Mouse (Mus musculus): ENCODE measurements around the gene Gm49395.

DNA sequence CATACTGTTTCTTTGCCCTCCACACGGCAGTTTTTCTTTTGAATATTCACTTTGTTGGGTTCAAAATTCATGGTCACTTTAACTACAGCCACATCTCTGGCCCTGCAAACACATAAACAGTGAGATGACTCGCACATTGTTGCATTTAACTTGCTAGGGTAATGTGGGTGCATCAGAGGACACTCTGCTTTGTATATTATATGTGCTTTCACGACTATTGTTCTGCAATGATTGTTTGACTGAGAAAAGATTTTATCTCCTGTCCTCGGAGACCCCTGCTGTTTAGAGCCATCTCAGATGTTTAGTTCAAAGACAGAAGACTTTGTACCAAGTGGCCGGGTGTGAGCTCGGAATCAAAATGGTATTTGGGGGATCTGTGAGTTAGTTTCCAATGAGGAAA is 114.1 kb downstream of the Gm49395 start:
- TF ChIP-seq GATA1 (IDR thresholded peaks at IDR 0.05; ENCODE audit: low read length) (no peak), TAL1 (IDR thresholded peaks at IDR 0.05; ENCODE audit: low read length) (no peak)
